Mouse (Mus musculus): ENCODE measurements around the gene Apoc4. TPM values are rescaled to one million over a fixed set of nuclear protein-coding genes. Genes with fewer than 3 reads are reported as not detected.

The Apoc4 gene
- polyA plus RNA-seq, 1 experiment from 2014 or later: 0.37 TPM

GRCm38 (mm10) chr7:19629361-19629734 lies 51.9 kb downstream of the Apoc4 start, which contains the start of gene Relb:
Gene Relb (minus strand): TSS chr7:19629438.
- peaks cover 4% of the 10 kb centered on the region; the same call in 1 of the 2 replicates for H3K4me1 ChIP-seq (ENCODE audit: control insufficient read depth, insufficient read depth, low read length)
- H3K27ac ChIP-seq (ENCODE audit: low read length): peak within 1 kb of the TSS; percentile 89
- WGBS: 1% methylated on average over 37 of the region's 41 CpGs
- H3K9me3 ChIP-seq (replicated peaks; ENCODE audit: control insufficient read depth, low read length): no peaks in the 10 kb centered on the region
- peak within 1 kb of the TSS; percentile 96 for H3K4me2 ChIP-seq (ENCODE audit: low read depth, low read length)
- peak within 1 kb of the TSS; percentile 81 for H3K4me3 ChIP-seq (ENCODE audit: low read length)
- H3K36me3 ChIP-seq (ENCODE audit: control insufficient read depth, insufficient read depth): peaks cover 16% of the 10 kb centered on the region
- peak; percentile 73 for ATAC-seq (replicated peaks; ENCODE audit: extremely low read depth, insufficient read depth, low FRiP score)
- H3K9ac ChIP-seq (ENCODE audit: low read length): peak within 1 kb of the TSS; percentile 79
- no peaks in the 10 kb centered on the region for H3K27me3 ChIP-seq (ENCODE audit: control insufficient read depth, insufficient read depth, low read length)

DNA sequence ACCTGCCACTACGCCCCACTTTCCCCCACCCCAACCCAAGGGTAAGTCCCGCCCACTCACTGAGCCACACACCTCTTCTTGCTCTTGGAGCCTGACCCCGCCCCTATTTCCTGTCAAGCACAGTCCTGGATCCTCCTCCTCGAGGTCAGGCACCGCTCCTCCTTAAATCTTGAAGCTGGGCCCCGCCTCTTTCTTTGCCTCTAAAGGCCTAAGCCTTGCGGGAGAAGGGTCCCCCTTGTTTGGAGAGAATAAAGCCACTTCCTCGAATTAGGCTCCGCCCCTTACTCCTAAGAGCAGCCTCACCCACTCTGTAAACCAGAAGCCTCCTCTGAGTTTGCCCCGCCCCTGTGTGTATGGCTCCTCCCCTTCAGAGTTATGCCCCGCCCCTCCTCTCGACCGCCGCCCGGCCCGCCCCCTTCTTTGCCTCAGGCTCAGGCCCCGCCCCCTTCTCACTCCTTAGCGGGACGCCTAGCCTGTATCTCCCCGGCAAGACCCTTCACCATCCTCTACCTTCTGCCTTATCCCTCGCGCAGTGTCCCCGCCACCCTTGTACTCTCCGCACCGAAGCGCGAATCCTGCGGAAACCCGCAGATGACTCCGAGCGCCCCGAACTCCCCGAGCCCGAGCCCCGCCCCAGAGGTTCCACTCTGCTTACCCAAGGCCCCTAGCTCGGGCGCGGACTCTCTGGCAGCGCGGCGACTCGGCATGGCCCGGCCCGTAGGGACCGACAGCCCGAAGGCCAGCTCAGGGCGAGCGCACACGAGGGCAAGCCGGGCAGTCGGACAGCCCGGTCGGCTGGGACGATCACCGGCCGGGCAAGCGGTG lies 52.5 kb downstream of the Apoc4 start:
- H3K9ac ChIP-seq (ENCODE audit: low read length): peak overlapping the region; percentile 79
- peaks cover 10% of the 10 kb centered on the region for H3K36me3 ChIP-seq (ENCODE audit: control insufficient read depth, insufficient read depth)
- 2% methylated on average over 57 of the region's 57 CpGs for WGBS
- no peaks in the 10 kb centered on the region for H3K27me3 ChIP-seq (ENCODE audit: control insufficient read depth, insufficient read depth, low read length)
- peak overlapping the region; percentile 81 for H3K4me3 ChIP-seq (ENCODE audit: low read length)
- peak overlapping the region; percentile 89 for H3K27ac ChIP-seq (ENCODE audit: low read length)
- peak; percentile 86 for ATAC-seq (replicated peaks; ENCODE audit: extremely low read depth, insufficient read depth, low FRiP score)
- H3K4me2 ChIP-seq (ENCODE audit: low read depth, low read length): peak overlapping the region; percentile 96
- no peaks in the 10 kb centered on the region for H3K9me3 ChIP-seq (replicated peaks; ENCODE audit: control insufficient read depth, low read length)
- peaks cover 4% of the 10 kb centered on the region; the same call in 1 of the 2 replicates for H3K4me1 ChIP-seq (ENCODE audit: control insufficient read depth, insufficient read depth, low read length)

GRCm38 (mm10) chr7:19628192-19628535 lies 53.1 kb downstream of the Apoc4 start:
- WGBS: 15% methylated on average over 17 of the region's 17 CpGs
- peaks cover 4% of the 10 kb centered on the region for H3K36me3 ChIP-seq (ENCODE audit: control insufficient read depth, insufficient read depth)
- H3K27me3 ChIP-seq (ENCODE audit: control insufficient read depth, insufficient read depth, low read length): no peaks in the 10 kb centered on the region
- peak overlapping the region; percentile 81 for H3K4me3 ChIP-seq (ENCODE audit: low read length)
- H3K9me3 ChIP-seq (replicated peaks; ENCODE audit: control insufficient read depth, low read length): no peaks in the 10 kb centered on the region
- H3K4me2 ChIP-seq (ENCODE audit: low read depth, low read length): peak overlapping the region; percentile 96
- no peak for ATAC-seq (replicated peaks; ENCODE audit: extremely low read depth, insufficient read depth, low FRiP score)
- peaks cover 4% of the 10 kb centered on the region; the same call in 1 of the 2 replicates for H3K4me1 ChIP-seq (ENCODE audit: control insufficient read depth, insufficient read depth, low read length)
- H3K9ac ChIP-seq (ENCODE audit: low read length): no peak overlapping the region
- H3K27ac ChIP-seq (ENCODE audit: low read length): peak overlapping the region; percentile 89

Other genes with a start within 250 kb of the Apoc4 start
- gene Mark4, start 222.7 kb downstream of the Apoc4 start, polyA plus RNA-seq (2015; fragmentation: Nextera tagmentation; extraction: Ambion mirVana): 4.5 and 6.2 TPM in 2 replicates
- 0.50 and 0.59 TPM in 2 replicates for gene Exoc3l2, start 218.1 kb downstream of the Apoc4 start, polyA plus RNA-seq (2015; fragmentation: Nextera tagmentation; extraction: Ambion mirVana)
- 1.6 and 1.7 TPM in 2 replicates for gene Bloc1s3, start 173.1 kb downstream of the Apoc4 start, polyA plus RNA-seq (2015; fragmentation: Nextera tagmentation; extraction: Ambion mirVana)
- gene Trappc6a, start 173.1 kb downstream of the Apoc4 start, polyA plus RNA-seq (2015; fragmentation: Nextera tagmentation; extraction: Ambion mirVana): 73.2 and 83.4 TPM in 2 replicates
- 0.14 TPM in 1 of 2 replicates, not detected in the other for gene Nkpd1, start 163.6 kb downstream of the Apoc4 start, polyA plus RNA-seq (2015; fragmentation: Nextera tagmentation; extraction: Ambion mirVana)
- gene Ppp1r37, start 118.4 kb downstream of the Apoc4 start, polyA plus RNA-seq (2015; fragmentation: Nextera tagmentation; extraction: Ambion mirVana): 18.2 and 21.1 TPM in 2 replicates
- gene Zfp296, start 104.2 kb downstream of the Apoc4 start, polyA plus RNA-seq (2015; fragmentation: Nextera tagmentation; extraction: Ambion mirVana): 0.24 and 0.66 TPM in 2 replicates
- 125 and 127 TPM in 2 replicates for gene Gemin7, start 103.9 kb downstream of the Apoc4 start, polyA plus RNA-seq (2015; fragmentation: Nextera tagmentation; extraction: Ambion mirVana)
- gene Clasrp, start 77.0 kb downstream of the Apoc4 start, polyA plus RNA-seq (2015; fragmentation: Nextera tagmentation; extraction: Ambion mirVana): 31.9 and 35.1 TPM in 2 replicates
- gene Relb, start 52.0 kb downstream of the Apoc4 start, polyA plus RNA-seq (2015; fragmentation: Nextera tagmentation; extraction: Ambion mirVana): 8.3 and 12.4 TPM in 2 replicates
- gene Clptm1, start 16.4 kb downstream of the Apoc4 start, polyA plus RNA-seq (2015; fragmentation: Nextera tagmentation; extraction: Ambion mirVana): 74.3 and 81.9 TPM in 2 replicates
- 1.2 and 2.6 TPM in 2 replicates for gene Apoc2, start 3.5 kb downstream of the Apoc4 start, polyA plus RNA-seq (2015; fragmentation: Nextera tagmentation; extraction: Ambion mirVana)
- gene Gm44805, start 56 bp downstream of the Apoc4 start, polyA plus RNA-seq (2015; fragmentation: Nextera tagmentation; extraction: Ambion mirVana): 0.38 TPM in 1 of 2 replicates, not detected in the other
- gene Apoc1, start 11.2 kb upstream of the Apoc4 start, polyA plus RNA-seq (2015; fragmentation: Nextera tagmentation; extraction: Ambion mirVana): 8.9 and 9.2 TPM in 2 replicates
- 588 and 662 TPM in 2 replicates for gene Apoe, start 17.7 kb upstream of the Apoc4 start, polyA plus RNA-seq (2015; fragmentation: Nextera tagmentation; extraction: Ambion mirVana)
- gene Tomm40, start 34.0 kb upstream of the Apoc4 start, polyA plus RNA-seq (2015; fragmentation: Nextera tagmentation; extraction: Ambion mirVana): 146 and 158 TPM in 2 replicates
- gene Nectin2, start 69.0 kb upstream of the Apoc4 start, polyA plus RNA-seq (2015; fragmentation: Nextera tagmentation; extraction: Ambion mirVana): 63.5 and 76.8 TPM in 2 replicates
- gene Bcam, start 89.5 kb upstream of the Apoc4 start, polyA plus RNA-seq (2015; fragmentation: Nextera tagmentation; extraction: Ambion mirVana): 413 and 444 TPM in 2 replicates
- 1.2 and 2.0 TPM in 2 replicates for gene Cblc, start 115.3 kb upstream of the Apoc4 start, polyA plus RNA-seq (2015; fragmentation: Nextera tagmentation; extraction: Ambion mirVana)
- 3.1 and 4.1 TPM in 2 replicates for gene Bcl3, start 141.3 kb upstream of the Apoc4 start, polyA plus RNA-seq (2015; fragmentation: Nextera tagmentation; extraction: Ambion mirVana)
- gene Gm19345, start 170.5 kb upstream of the Apoc4 start, polyA plus RNA-seq (2015; fragmentation: Nextera tagmentation; extraction: Ambion mirVana): not detected in 2 replicates
- not detected in 2 replicates for gene Ceacam16, start 179.8 kb upstream of the Apoc4 start, polyA plus RNA-seq (2015; fragmentation: Nextera tagmentation; extraction: Ambion mirVana)
- 0.04 TPM in 1 of 2 replicates, not detected in the other for gene Ceacam19, start 206.5 kb upstream of the Apoc4 start, polyA plus RNA-seq (2015; fragmentation: Nextera tagmentation; extraction: Ambion mirVana)
- gene Pvr, start 239.7 kb upstream of the Apoc4 start, polyA plus RNA-seq (2015; fragmentation: Nextera tagmentation; extraction: Ambion mirVana): 17.6 and 19.0 TPM in 2 replicates